Mouse (Mus musculus): ENCODE data around the gene Pcna. TPM values are rescaled to one million over a fixed set of nuclear protein-coding genes. Genes with fewer than 3 reads are reported as not detected.

Gene Pcna
- total and polyA plus RNA-seq, 3 experiments = 77.8 to 520 (median 249) TPM

DNA sequence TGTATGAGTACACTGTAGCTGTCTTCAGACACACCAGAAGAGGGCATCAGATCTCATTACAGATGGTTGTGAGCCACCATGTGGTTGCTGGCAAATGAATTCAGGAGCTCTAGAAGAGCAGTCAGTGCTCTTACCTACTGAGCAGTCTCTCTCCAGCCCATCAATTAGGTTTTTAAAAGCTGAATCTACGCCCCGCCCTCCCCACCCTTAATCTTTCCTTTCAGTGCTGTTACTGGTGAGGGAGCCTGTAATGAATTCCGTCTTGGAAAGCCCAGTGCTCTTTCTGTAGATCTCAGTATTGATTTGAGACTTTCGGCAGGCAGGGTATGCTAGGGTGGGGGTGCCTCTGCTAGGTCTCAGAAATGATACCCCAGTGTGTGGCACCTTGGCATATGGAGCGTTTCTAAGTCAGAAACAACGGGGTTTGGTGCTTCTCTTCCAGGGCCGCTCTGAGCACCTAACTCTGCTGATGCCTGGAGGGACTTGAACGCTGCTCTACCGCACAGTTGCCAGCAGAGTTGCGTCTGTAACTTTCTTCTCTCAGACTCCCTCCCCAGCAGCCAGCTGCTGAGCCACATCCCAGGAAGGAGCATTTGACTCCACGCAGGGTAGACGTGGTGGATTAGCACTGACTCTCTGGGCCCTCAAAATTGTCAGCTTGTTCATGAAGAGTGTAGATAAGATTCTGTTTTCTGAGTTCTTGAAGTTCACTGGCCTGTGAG, 29.5 kb upstream of the Pcna start:
- Histone ChIP-seq H3K4me1 (ENCODE audit: insufficient read depth, low read depth, low read length) (peaks cover 5% of the 10 kb centered on the region), H3K4me3 (ENCODE audit: low read depth, low read length) (no peak overlapping the region), H3K9me3 (replicated peaks) (0 out of 2 replicates have a peak, but pooled peaks cover 2% of the 10 kb centered on the region), H3K36me3 (replicated peaks) (peaks cover 66% of the 10 kb centered on the region), H3K27me3 (ENCODE audit: insufficient read depth, low read length) (no peaks in the 10 kb centered on the region)
- no peak for ATAC-seq (ENCODE audit: extremely low read depth, insufficient number of reproducible peaks, low FRiP score, poor library complexity, severe bottlenecking)
- TF ChIP-seq POLR2AphosphoS5 (IDR thresholded peaks at IDR 0.05; ENCODE audit: insufficient replicate concordance, low read depth, low read length) (no peak), TAL1 (conservative IDR thresholded peaks at IDR 0.05; ENCODE audit: low read depth, low read length) (no peak), GATA1 (IDR thresholded peaks at IDR 0.05; ENCODE audit: borderline replicate concordance, low read length) (no peak), GATA2 (IDR thresholded peaks at IDR 0.05; ENCODE audit: borderline replicate concordance, low read depth, low read length) (no peak), CTCF (IDR thresholded peaks at IDR 0.05; ENCODE audit: low read depth, low read length) (no peak)
- DNase-seq (ENCODE audit: low spot score) = no peak

DNA sequence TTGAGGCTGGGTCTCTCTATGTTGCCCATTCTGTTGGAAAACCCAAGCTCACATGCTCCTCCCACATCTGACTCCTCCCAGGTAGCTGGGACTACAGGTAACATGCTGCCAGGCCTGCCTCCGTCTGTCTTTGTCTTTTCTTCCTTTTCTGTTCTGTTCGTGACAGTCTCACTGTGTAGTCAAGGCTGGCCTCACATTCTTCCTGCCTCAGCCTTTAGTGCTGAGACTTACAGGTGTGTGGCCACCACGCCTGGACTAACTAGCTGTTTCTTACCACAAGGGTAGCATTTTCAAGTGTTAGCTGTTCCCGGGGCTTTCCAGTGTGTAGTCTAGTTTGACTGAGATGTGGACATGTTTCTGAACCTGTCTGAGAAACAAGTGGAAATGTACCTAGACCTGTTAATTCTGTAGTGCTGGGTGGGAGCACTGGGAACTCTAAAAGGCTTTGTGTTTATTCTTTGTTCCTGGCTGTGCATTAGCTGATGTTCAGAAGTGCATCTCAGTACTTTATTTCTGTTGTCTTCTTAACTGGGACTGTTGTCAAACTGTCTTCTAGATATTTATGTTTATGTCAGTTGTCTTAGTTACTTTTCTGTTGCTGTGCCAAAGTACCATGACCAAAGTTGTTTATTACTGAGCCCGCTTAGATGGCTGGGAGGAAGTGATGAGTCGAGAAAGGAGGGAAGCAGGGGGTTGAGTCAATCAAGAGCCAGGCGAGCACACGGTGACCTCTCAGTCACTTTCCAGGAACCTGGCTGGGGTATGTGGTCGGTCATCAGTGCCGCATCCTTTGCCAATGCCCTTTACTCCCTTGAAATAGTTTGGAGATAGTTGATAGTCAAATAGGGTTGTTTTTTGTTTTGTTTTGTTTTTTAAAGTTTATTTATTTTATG, 28.7 kb upstream of the Pcna start:
- Histone ChIP-seq H3K27me3 (ENCODE audit: insufficient read depth, low read length) (no peaks in the 10 kb centered on the region), H3K36me3 (replicated peaks) (peaks cover 70% of the 10 kb centered on the region), H3K9me3 (replicated peaks) (0 out of 2 replicates have a peak, but pooled peaks cover 2% of the 10 kb centered on the region), H3K4me3 (ENCODE audit: low read depth, low read length) (no peak overlapping the region), H3K4me1 (ENCODE audit: insufficient read depth, low read depth, low read length) (peaks cover 5% of the 10 kb centered on the region)
- TF ChIP-seq CTCF (IDR thresholded peaks at IDR 0.05; ENCODE audit: low read depth, low read length) (no peak), POLR2AphosphoS5 (IDR thresholded peaks at IDR 0.05; ENCODE audit: insufficient replicate concordance, low read depth, low read length) (no peak), GATA2 (IDR thresholded peaks at IDR 0.05; ENCODE audit: borderline replicate concordance, low read depth, low read length) (no peak), GATA1 (IDR thresholded peaks at IDR 0.05; ENCODE audit: borderline replicate concordance, low read length) (no peak), TAL1 (conservative IDR thresholded peaks at IDR 0.05; ENCODE audit: low read depth, low read length) (no peak)
- no peak for ATAC-seq (ENCODE audit: extremely low read depth, insufficient number of reproducible peaks, low FRiP score, poor library complexity, severe bottlenecking)
- DNase-seq (ENCODE audit: low spot score) = no peak

- Histone ChIP-seq H3K4me1 (ENCODE audit: insufficient read depth, low read depth, low read length) (peaks cover 5% of the 10 kb centered on the region), H3K27me3 (ENCODE audit: insufficient read depth, low read length) (no peaks in the 10 kb centered on the region), H3K9me3 (replicated peaks) (no peaks in the 10 kb centered on the region), H3K36me3 (replicated peaks) (peaks cover 73% of the 10 kb centered on the region), H3K4me3 (ENCODE audit: low read depth, low read length) (no peak overlapping the region)
- ATAC-seq (ENCODE audit: extremely low read depth, insufficient number of reproducible peaks, low FRiP score, poor library complexity, severe bottlenecking) (no peak), DNase-seq (ENCODE audit: low spot score) (no peak)
- TF ChIP-seq CTCF (IDR thresholded peaks at IDR 0.05; ENCODE audit: low read depth, low read length) = no peak
- TF ChIP-seq TAL1 (conservative IDR thresholded peaks at IDR 0.05; ENCODE audit: low read depth, low read length) = no peak
- TF ChIP-seq POLR2AphosphoS5 (IDR thresholded peaks at IDR 0.05; ENCODE audit: insufficient replicate concordance, low read depth, low read length) = no peak
- no peak for TF ChIP-seq GATA2 (IDR thresholded peaks at IDR 0.05; ENCODE audit: borderline replicate concordance, low read depth, low read length)
- no peak for TF ChIP-seq GATA1 (IDR thresholded peaks at IDR 0.05; ENCODE audit: borderline replicate concordance, low read length)
These were observed 27.5 kb upstream of the Pcna start for GRCm38 (mm10) chr2:132280518-132281120.

DNA sequence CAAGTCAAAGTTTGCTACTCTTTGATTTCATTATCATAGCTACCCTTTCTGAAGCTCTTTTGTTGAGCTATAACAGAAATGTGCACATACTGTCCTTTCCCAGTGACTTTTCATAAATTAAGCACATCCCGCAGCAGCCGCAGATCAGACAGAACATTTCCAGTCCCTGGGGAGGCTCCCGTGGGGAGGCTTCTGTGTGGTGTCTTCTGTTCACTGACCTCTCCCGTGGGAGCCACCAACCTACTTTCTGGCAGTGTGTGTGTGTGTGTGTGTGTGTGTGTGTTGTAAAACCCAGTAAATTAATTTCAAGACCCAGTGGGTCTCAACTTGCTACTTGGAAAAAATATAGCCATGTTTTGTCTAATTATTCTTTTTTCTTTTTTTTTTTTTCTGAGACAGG, 26.9 kb upstream of the Pcna start:
- TF ChIP-seq POLR2AphosphoS5 (IDR thresholded peaks at IDR 0.05; ENCODE audit: insufficient replicate concordance, low read depth, low read length) = no peak
- no peak for TF ChIP-seq CTCF (IDR thresholded peaks at IDR 0.05; ENCODE audit: low read depth, low read length)
- no peak for TF ChIP-seq GATA1 (IDR thresholded peaks at IDR 0.05; ENCODE audit: borderline replicate concordance, low read length)
- no peak for TF ChIP-seq GATA2 (IDR thresholded peaks at IDR 0.05; ENCODE audit: borderline replicate concordance, low read depth, low read length)
- no peak for TF ChIP-seq TAL1 (conservative IDR thresholded peaks at IDR 0.05; ENCODE audit: low read depth, low read length)
- peaks cover 68% of the 10 kb centered on the region for H3K36me3 ChIP-seq (replicated peaks)
- H3K9me3 ChIP-seq (replicated peaks) = no peaks in the 10 kb centered on the region
- H3K4me3 ChIP-seq (ENCODE audit: low read depth, low read length) = no peak overlapping the region
- no peak for ATAC-seq (ENCODE audit: extremely low read depth, insufficient number of reproducible peaks, low FRiP score, poor library complexity, severe bottlenecking)
- H3K4me1 ChIP-seq (ENCODE audit: insufficient read depth, low read depth, low read length) = peaks cover 5% of the 10 kb centered on the region
- no peak for DNase-seq (ENCODE audit: low spot score)
- no peaks in the 10 kb centered on the region for H3K27me3 ChIP-seq (ENCODE audit: insufficient read depth, low read length)

- TF ChIP-seq GATA2 (IDR thresholded peaks at IDR 0.05; ENCODE audit: borderline replicate concordance, low read depth, low read length) (no peak), POLR2AphosphoS5 (IDR thresholded peaks at IDR 0.05; ENCODE audit: insufficient replicate concordance, low read depth, low read length) (no peak), GATA1 (IDR thresholded peaks at IDR 0.05; ENCODE audit: borderline replicate concordance, low read length) (no peak), CTCF (IDR thresholded peaks at IDR 0.05; ENCODE audit: low read depth, low read length) (no peak), TAL1 (conservative IDR thresholded peaks at IDR 0.05; ENCODE audit: low read depth, low read length) (no peak)
- Histone ChIP-seq H3K4me1 (ENCODE audit: insufficient read depth, low read depth, low read length) (peaks cover 5% of the 10 kb centered on the region; the same call in 1 of the 2 replicates), H3K27me3 (ENCODE audit: insufficient read depth, low read length) (no peaks in the 10 kb centered on the region), H3K36me3 (replicated peaks) (peaks cover 63% of the 10 kb centered on the region), H3K4me3 (ENCODE audit: low read depth, low read length) (no peak overlapping the region), H3K9me3 (replicated peaks) (no peaks in the 10 kb centered on the region)
- ATAC-seq (ENCODE audit: extremely low read depth, insufficient number of reproducible peaks, low FRiP score, poor library complexity, severe bottlenecking) (no peak), DNase-seq (ENCODE audit: low spot score) (no peak)
These were observed 26.3 kb upstream of the Pcna start for GRCm38 (mm10) chr2:132279336-132279882.

Data from G1E (cell line).